Mouse (Mus musculus) layer of hippocampus, postnatal 14 days (tissue): ENCODE measurements around the gene Ak8. TPM values are rescaled to one million over a fixed set of nuclear protein-coding genes. Genes with fewer than 3 reads are reported as not detected.

Experiments
- DNase-seq, 2 experiments: peaks; one replicate each; pipeline ENCODE4 v3.0.0; 2021 to 2022; ENCODE audit warnings: low spot score in 2 of 2, mixed read lengths in 1 of 2
- long read RNA-seq, 2 experiments: library from polyadenylated mRNA; stranded (forward); transcript quantifications; one replicate each; pipeline ENCODE4 v2.0.0; 2021
- total RNA-seq, 2 experiments: library from RNA; stranded (reverse); gene quantifications; 2 replicates each; pipeline ENCODE4 v1.2.3; 2021

Gene Ak8
- 1 to 10 TPM in 1 of 2 experiments, under 1 TPM in 1; 0.67 to 1.5 TPM for total RNA-seq
- long read RNA-seq, experiment 1, partial matches to known transcripts, result 0 of 4 reads
- long read RNA-seq, experiment 1, other reads (novel, unspliced or antisense), result 3 of 4 reads
- long read RNA-seq, experiment 2, partial matches to known transcripts, result 0 of 3 reads
- long read RNA-seq, experiment 2, other reads (novel, unspliced or antisense), result 1 of 3 reads

DNA sequence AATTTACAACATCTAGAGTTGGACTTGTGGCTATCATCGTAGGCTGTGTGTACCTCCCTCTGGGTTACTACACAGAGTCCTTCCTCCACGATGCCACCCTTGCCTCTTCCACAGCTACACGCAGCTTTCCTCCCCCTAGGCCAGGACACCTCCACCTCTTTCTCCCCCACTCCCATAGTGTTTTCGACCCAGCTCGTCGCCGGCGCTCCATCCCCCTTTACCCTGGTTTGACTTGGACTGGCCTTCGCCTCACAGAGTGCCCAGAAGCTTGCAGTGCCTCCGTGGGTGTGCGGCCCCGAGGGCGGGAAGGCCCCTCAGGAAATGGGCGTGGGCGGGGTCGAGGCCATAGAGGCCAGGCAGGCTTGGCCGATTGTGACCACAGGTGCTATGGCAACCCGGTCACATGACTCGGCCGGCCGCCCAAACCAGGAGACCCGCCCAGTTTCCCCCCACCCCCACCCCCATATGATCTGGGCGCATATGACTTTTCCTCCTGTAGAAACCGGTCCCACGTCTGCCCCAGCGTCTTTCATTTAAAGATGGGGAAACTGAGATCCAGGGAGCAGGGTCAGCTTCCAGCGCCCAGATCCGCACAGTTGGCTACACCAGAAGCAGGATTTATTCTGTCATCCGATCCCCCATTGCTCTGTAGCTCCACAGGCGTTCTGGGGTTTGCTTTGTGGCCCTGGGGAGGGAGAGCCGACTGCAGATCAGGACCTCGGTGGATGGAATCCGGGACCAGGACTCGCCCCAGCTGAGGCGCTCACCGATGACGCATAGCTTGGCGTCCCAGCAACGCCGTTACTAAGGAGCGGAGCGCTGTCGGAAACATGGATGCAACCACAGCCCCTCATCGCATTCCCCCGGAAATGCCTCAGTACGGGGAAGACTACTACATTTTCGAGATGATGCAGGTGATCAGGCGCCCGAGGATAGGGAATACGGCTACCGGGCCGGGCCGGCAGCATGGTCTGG, at the start of gene Ak8, which contains the start of gene Spaca9:
TSS of gene Ak8 (plus strand) at position 804 of the 975 bp plus-strand sequence.
TSS of gene Spaca9 (minus strand) at position 367 of the 975 bp plus-strand sequence.
- DNase-seq, result peak; percentile 81 to 84

DNA sequence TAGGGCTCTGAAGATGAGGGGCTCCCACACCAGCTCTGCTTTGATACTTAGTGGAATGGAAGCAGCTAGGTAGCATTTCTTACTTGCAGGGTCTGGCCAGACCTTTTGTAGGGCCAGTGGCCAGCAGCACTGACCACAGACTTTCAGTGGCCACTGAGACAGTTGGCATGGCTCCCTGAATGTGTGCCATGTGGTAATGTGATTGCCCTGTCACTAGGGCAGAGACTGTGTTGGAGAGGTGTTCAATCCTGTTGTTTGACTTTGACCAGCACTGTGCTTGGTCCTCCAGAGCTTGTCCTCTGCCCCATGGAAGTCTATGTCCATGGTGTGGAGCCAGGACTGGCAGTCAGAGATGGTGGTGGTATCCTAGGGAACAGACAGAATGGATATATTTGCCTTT, 49.4 kb upstream of the Ak8 start:
- no peak for DNase-seq

DNA sequence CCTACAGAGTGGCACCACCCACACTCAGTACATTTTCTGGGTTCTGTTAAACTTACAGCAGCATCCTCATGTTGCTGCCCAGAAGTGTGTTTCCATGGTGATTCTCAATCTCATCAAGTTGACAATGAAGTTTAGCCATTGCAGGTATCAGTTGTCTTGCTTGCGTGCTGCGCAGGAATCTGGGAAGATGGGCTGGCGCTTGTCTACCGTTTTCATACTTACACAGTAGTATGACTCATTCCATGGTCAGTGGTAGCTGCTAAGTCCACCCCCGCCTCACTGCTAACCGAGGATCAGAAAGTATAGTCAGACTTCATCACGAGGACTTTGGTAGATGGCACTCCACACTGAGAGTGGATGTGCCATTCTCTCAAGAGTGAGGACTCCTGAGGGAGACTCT, 46.6 kb upstream of the Ak8 start:
- no peak for DNase-seq

DNA sequence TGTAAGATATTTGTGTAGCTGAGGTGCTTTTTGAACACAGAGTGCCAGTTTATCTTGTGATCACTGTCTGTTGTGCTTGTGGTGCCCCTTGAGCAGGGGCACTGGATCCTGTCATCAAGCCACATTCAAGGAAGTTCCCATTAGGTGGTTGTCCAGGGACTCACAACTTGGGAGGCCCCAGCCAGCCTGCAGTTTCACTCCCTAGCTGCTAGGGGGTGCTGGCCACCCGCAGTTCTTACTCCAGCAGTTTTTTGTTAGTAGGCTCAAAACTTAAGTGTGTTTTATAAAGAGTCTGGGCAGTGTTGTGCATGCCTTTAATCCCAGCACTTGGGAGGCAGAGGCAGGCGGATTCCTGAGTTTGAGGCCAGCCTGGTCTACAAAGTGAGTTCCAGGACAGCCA, 45.7 kb upstream of the Ak8 start:
- no peak for DNase-seq

DNA sequence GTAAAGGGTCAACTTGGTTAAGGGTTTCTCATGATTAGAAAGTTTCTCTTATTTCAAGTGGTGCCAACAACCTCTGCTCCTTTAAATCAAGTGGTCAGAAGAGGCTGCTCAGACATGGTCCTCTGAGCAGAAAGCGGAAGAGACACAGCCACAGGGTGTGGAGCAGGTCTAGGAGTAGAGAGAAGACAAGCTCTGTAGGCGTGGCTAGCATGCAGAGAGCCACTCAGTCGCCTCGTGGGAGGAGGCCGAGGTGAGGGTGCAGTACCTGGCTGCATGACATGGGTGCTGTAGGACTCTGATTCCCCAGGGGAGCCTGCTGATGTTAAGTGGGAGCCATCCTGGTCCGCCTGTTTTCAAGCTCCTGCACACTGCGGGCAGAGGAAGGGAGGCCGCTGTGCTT, 43.7 kb upstream of the Ak8 start:
- no peak for DNase-seq

DNA sequence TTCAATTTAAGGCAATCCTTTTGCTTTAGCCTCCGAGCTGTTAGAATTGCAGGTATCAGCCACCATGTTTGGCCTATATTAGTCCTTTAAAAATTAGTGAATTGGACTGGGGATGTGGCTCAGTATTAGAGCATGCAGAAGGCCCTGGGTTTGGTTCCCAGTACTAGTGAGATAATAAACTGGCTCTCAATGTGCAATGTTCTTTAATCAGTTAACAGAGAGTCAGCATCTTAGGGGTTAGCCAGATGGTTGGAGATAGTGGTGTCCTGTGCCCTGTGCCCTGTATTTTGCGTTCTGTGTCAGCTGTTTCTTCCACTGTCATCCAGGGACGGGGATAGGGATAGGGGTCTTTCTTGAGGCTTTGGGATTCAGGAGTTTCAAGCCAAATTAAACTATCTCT, 37.1 kb upstream of the Ak8 start:
- no peak for DNase-seq

DNA sequence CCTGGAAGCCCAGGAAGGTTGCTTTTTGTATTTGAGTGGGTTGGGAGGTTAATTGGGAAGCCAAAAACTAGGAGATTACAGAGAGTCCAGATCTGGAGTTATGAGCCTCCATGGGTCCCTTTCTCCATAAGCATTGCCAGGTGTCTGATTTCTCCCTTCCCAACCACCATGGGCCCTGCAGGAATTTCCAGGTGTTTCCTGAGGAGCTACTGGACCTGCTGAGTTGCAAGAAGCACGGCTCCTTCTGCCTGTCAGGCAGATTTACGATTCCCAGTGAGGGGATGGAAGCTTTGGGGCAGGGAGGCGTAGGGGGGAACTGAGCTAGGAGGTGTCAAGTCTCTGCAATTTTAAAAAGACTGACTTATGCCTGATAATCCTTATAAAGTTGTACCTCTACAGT, 34.1 kb upstream of the Ak8 start:
- no peak for DNase-seq

DNA sequence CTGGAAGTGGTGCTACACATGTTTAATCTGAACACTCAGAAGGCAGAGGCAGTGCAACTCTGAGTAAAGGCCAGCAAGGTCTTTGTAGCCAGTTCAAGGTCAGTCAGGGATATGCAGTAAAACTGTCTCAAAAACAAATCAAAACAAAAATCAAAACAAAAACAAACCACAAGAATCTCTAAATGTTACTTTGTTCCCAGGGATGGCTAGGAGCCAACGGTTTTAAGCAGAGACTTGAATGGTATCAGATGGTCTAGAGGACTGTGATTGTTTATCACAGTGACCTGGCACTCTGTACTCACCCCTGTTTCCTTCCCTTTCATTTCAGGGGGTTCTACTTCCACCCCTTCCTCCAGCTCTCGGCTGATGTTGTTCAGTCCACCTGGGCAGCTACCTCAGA, 28.5 kb upstream of the Ak8 start:
- no peak for DNase-seq

DNA sequence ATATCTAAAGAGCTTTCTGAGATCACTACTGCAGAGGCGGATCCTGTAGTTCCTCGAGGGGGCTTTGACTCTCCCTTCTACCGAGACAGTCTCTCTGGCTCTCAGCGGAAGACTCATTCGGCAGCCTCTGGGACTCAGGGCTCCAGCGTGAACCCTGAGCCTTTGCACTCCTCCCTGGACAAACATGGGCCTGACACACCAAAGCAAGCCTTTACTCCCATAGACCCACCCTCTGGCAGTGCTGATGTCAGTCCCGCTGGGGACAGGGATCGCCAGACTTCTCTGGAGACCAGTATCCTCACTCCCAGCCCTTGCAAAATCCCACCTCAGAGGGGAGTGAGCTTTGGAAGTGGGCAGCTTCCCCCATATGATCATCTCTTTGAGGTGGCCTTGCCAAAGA, 24.0 kb upstream of the Ak8 start:
- no peak for DNase-seq

DNA sequence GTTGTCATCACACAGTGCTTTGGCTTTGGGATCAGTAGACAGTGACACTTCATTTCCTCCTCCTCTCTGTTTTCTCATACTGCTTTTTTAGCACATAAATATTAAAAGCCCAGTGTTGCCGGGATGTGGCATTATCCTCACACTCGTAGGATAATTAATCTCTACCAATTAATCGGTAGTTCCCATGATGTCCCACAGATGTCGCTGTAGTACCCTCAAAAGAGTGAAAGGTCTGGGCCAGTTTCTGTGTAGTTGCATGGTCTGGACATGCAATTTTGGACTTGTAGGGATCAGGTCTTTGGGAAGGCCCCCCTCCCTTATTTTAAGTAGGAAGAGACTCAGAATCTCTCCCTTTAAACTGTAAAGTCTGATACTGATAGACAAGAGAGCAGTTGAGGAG, 19.3 kb upstream of the Ak8 start:
- DNase-seq, result peak; percentile 30 to 51

DNA sequence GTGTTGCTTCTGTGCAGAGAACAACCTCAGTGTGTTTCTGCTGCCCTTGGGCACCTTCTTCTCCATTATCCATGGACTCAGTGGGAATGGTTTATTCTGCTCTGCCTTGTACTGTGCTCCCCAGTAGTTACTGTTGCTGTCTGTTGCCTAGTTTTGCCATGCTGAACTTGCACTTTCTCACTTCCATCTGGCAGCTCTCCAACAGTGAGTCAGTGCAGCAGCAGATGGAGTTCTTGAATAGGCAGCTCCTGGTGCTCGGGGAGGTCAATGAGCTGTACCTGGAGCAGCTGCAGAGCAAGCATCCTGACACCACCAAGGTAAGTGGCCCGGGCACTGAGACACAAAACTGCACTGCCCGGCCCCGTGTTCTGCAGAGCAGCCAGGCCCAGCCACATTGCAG, 18.2 kb upstream of the Ak8 start:
- DNase-seq, result peak in 1 of 2 experiments; percentile 49

DNA sequence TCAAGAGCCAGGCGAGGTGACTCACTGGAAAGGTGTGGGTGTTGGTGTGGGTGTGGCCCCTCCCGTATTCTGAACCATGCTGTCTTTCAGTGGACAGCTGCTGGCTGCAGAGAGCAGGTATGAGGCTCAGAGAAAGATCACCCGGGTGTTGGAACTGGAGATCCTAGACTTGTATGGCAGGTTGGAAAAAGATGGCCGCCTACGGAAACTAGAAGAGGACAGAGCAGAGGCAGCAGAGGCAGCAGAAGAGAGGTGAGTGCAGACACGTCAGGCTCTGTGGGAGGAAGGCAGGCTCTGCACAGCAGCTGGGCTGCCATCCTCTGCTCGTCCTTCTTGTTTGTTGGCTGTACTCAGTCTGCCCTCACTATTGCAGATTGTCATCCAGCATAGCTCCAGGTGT, 14.1 kb upstream of the Ak8 start:
- DNase-seq, result no peak

DNA sequence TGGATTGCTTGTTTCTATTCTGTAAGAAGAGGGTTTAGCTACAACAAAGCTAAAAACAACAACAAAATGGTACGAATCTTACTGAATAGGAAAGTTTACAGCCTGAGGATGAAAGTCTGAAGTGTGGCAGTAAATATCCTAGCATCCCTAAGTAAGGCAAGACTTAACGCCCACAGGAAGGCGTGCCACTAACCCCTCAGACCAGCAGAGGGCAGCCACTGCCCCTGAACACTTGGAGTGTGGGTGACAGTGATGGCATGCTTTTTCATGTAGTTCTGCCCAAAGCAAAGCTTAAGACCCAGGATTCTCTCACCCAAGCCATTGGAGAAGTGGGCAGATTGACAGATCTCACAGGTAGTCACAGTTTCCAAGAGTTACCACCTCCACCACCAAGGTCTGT, 11.5 kb upstream of the Ak8 start:
- DNase-seq, result no peak

DNA sequence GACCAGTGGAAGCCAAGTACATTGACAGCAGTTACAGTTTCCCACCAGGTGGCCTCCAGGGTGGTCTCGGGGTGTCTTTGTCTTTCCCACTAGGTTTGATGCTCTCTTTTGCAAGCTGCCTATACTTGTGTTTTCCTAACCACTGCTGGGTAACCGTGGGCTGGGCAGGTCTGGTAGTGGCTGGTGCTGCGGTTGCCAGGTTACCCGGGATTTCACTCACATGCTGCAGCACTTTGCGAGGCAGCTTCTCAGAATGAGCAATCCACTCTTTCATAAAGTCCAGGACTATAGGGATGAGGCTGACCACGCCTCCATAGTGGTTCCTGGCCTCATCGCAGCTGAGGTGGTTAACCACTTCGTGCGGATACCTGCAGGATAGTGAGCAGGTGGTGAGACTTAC, 7.3 kb upstream of the Ak8 start:
- DNase-seq, result no peak

DNA sequence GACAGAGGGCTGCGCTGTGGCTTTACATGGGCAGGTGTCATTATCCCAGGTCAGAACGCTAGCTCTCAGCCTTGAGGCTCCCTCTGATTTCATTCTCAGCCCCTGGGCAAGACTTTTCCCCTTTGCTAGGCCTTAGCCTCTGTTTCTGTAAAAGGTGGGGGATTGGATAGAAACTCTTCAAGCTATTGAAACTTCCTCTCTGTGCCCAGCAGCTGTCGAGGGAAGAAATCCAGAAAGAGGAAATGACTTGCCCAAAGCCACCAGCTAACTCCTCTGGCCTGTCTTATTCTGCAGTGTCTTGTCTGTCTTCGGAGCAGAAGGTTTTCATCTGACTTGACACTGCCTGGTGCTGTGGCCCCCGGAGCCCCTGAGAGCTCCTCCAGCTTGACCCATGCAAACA, 1.4 kb upstream of the Ak8 start:
- DNase-seq, result no peak

DNA sequence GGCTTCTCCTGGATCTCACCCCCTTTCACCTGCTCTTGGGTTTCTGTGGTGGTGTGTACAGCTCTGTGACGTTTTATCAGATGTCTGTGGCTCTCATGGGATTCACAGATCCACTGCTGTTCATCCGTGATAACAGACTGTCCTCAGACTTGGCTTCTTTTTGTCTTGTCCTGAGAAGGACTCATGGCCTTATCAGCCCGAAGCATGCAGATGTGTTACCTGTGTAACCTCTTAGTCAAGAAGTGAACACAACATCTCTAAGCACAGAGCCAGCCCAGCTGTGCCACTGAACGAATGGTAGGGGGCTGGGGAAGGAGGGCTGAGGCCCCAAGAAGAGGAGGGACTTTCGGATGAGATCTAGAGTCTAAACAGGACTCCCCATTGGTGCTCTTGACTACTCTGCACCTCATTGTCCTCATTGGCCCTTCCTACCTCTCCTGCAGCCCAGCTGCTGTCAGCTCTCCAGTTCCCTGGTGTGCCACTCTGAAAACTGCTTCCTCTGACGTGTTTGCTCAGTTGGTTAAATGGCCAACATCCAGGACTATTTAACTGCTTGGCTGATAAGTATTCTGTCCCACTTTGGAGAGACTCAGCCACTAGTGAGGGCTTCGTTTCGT, 1.8 kb downstream of the Ak8 start:
- no peak for DNase-seq

DNA sequence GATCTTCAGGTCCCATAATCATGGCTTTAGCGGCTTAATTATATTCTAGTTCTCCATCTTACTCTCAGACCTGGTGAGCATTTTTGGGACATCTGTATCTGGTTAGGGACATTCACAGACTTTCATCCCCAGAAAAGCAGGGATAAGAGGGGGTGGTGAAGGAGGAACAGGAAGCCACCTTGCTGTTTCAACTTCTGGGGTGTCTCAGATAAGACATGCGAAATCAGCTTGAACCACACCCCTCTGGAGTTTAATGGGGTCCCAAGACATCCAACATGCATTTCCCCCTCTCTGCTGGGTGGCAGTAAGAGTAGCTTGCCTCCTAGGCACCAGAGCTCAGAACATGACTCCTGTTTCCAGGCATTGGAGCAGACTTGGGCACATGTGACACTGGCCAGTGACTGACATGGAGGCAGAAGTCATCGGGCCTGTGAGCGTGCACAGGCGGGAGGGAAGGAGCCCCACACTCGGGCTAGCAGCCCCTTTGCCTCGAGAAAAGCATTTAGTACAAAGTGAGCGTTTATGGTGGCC, 6.2 kb downstream of the Ak8 start:
- no peak for DNase-seq

DNA sequence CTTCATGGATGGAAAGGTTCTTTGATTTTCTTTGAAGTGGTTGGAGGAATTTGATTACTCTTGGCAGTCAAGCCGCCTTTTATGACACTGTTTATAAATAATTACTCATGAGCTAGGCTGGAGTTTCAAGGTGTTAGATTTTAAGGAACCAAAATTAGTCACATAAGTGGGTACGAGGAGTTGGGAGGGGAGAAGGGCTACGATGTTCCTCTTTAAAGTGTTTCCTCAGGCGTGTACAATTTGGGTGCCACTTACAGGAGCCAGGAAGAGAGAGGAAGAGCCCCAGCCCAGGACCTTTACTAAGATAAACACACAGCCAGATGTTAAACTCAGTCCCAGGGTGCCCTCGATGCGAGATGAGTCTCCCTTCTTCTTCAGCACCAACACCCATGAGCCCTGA, 6.8 kb downstream of the Ak8 start:
- DNase-seq, result no peak

DNA sequence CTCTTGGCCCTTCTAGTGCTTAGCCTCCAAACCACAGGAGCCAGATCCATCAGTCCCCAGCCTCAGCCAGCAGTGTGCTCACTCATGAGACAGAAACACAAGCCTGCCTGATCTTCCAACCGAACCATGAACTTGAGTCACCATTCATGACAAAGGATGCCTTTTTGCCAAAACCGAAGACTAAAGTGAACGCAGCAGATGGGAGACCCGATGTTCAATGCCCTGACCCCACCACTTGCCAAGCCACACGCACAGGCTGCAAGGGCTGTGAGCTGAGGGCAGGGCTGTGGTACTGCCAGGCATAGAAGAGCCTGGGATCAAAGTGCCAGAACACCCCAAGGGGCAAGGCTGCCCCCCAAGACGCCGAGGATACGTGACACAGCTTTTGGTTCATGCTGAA, 13.1 kb downstream of the Ak8 start:
- no peak for DNase-seq

DNA sequence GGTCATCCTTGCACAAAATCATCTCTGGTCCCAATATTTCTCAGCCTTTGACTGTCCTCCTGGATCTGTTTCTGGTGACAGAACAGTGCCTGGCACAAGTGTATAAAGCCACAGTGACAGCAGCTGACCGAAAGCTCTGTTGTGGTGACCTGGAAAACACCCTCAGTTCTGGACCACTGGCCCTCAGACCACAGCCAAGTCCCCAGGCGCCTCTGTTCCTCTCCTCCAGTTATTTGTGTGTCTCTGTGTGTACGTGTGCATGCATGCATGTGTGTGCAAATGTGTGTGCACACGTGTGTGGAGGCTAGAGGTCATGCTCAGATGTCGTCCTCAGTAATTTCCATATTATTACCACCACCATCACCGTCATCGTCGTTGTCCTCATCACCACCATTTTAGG, 22.5 kb downstream of the Ak8 start:
- DNase-seq, result no peak

DNA sequence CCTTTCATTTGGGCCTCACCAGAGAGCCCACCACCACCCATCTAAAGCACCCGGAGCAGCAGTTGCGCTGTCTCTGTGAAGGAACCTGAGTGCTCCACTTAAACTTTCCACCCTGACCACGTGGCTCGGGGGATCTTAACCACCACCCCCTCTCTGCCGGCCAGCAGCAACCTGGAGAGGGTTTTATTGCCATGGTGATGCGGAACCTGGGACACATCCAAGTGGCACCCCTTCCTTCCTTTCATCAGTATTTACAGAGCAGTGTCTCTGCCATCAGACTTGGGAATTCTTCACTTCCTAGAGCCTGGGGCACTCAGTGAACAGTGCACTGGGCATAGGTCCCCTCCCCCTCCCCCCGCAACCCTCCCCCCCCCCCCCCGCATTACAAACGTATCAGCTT, 23.9 kb downstream of the Ak8 start:
- DNase-seq, result no peak
